Mouse (Mus musculus) G1E (cell line): Measurements from ENCODE around the gene Klhdc8a.

Source experiments
- CTCF ChIP-seq: IDR thresholded peaks from 2 replicates; pipeline ENCODE4 v1.5.1; 2012; ENCODE audit warnings: low read depth, low read length, inconsistent platforms, mixed read lengths
- GATA1 ChIP-seq: IDR thresholded peaks from 2 replicates; pipeline ENCODE4 v1.6.1; 2012; ENCODE audit warnings: borderline replicate concordance, low read length, inconsistent platforms, mixed read lengths
- POLR2AphosphoS5 ChIP-seq: IDR thresholded peaks from 2 replicates; pipeline ENCODE4 v1.6.1; 2012; ENCODE audit warnings: low read depth, low read length, inconsistent platforms; ENCODE audit not compliant: insufficient replicate concordance
- TAL1 ChIP-seq: conservative IDR thresholded peaks from 2 replicates; pipeline ENCODE4 v1.6.1; 2012; ENCODE audit warnings: low read depth, low read length, inconsistent platforms, mixed read lengths

- TF ChIP-seq POLR2AphosphoS5 (no peak), CTCF (no peak), GATA1 (no peak), TAL1 (no peak)
These were observed 28.4 kb downstream of the Klhdc8a start for GRCm38 (mm10) chr1:132326777-132327176.
